Mouse (Mus musculus) megakaryocyte, embryonic 14.5 days (primary cell): ENCODE data around the gene Kansl2.

ENCODE experiments used
- FLI1 ChIP-seq: IDR thresholded peaks from 2 replicates; pipeline ENCODE4 v1.6.1; 2012; ENCODE audit warnings: low read length, inconsistent platforms, mixed read lengths
- GATA1 ChIP-seq: IDR thresholded peaks from 3 replicates; pipeline ENCODE4 v1.6.1; 2012; ENCODE audit warnings: mixed read lengths, low read length, inconsistent platforms, borderline replicate concordance

GRCm38 (mm10) chr15:98504514-98504913 lies 29.6 kb downstream of the Kansl2 start:
- TF ChIP-seq FLI1, result no peak
- no peak for TF ChIP-seq GATA1
